Mouse (Mus musculus) erythroblast, adult 5-6 weeks (primary cell): Measurements from ENCODE around the gene Atg7. TPM values are rescaled to one million over a fixed set of nuclear protein-coding genes. Genes with fewer than 3 reads are reported as not detected.

Experiments used
- total RNA-seq, 2 experiments: library from RNA; stranded (forward) in 1 of 2; stranded (reverse) in 1 of 2; fragments of 150-400 nt in 1 of 2; fragments of 200-764, 138-1000 nt in 1 of 2; gene quantifications; 2 replicates each; pipeline versions ENCODE4 v1.2.3 to v1.2.4; 2015 to 2017; ENCODE audit warnings: low replicate concordance in 2 of 2

Gene Atg7
- total RNA-seq, 2 experiments from 2014 or later, result 9.2 to 36.5 TPM

Other genes with a start within 250 kb of the Atg7 start
- gene Hrh1, start 245.2 kb upstream of the Atg7 start, total RNA-seq (2015; ENCODE audit: low replicate concordance), result not detected in 2 replicates
- gene Hrh1, start 245.2 kb upstream of the Atg7 start, total RNA-seq (2017; ENCODE audit: low replicate concordance), result 0.14 TPM in 1 of 2 replicates, not detected in the other